Mouse (Mus musculus) G1E (cell line): ENCODE data around the gene Krtap5-4.

Experiments
- CTCF ChIP-seq: IDR thresholded peaks from 2 replicates; pipeline ENCODE4 v1.5.1; 2012; ENCODE audit warnings: low read depth, low read length, inconsistent platforms, mixed read lengths
- GATA1 ChIP-seq: IDR thresholded peaks from 2 replicates; pipeline ENCODE4 v1.6.1; 2012; ENCODE audit warnings: borderline replicate concordance, low read length, inconsistent platforms, mixed read lengths
- POLR2AphosphoS5 ChIP-seq: IDR thresholded peaks from 2 replicates; pipeline ENCODE4 v1.6.1; 2012; ENCODE audit warnings: low read depth, low read length, inconsistent platforms; ENCODE audit not compliant: insufficient replicate concordance
- TAL1 ChIP-seq: conservative IDR thresholded peaks from 2 replicates; pipeline ENCODE4 v1.6.1; 2012; ENCODE audit warnings: low read depth, low read length, inconsistent platforms, mixed read lengths

GRCm38 (mm10) chr7:142326714-142327445, 23.5 kb downstream of the Krtap5-4 start:
- no peak for TF ChIP-seq CTCF
- no peak for TF ChIP-seq GATA1
- TF ChIP-seq TAL1 = no peak
- no peak for TF ChIP-seq POLR2AphosphoS5
